12 mouse cellular contexts compared by ENCODE assay signal in genomic region chr19:59939711-59940110, GRCm38 (mm10). TPM values are rescaled to one million over a fixed set of nuclear protein-coding genes. Genes with fewer than 3 reads are reported as not detected.
A peak's percentile ranks its signal among the peaks of the same experiment; 100 is the strongest.
DNase-seq lines count a peak whose midpoint lies in the region; ATAC-seq and TF ChIP-seq lines count a peak whose summit lies in the region.
"Had no signal": no experiment of that assay in that cellular context is flagged by ENCODE, and none has a peak within 500 bp of the region (broad histone marks: within the 10 kb centered on the region; RNA-seq: fewer than 3 reads in every experiment).

No protein-coding gene starts in this region.

- H3K4me3 ChIP-seq in gastrocnemius, adult 2 months = peak overlapping the region; percentile 11; the same call in 1 of the 2 replicates
- H3K4me3 ChIP-seq: neural tube, embryonic 12.5 days had no signal

- ATAC-seq in activated CD4-positive, CD25-positive, alpha-beta regulatory T cell, adult 4 months = no peak

- intact Hi-C loops in gastrocnemius, adult 2 months (cut with DNase I) = loop anchor here (10.0 kb wide), 2 partner anchors 205 to 285 kb away; partner anchors contain the start of gene Fam204a
- intact Hi-C loops in left cerebral cortex, postnatal 10 days (cut with DNase I) = loop anchor here (5.0 to 10.0 kb wide), 2 partner anchors 205 to 477 kb away; no protein-coding TSS in a partner anchor

- TF ChIP-seq CTCF in gastrocnemius, adult 2 months (IDR thresholded peaks at IDR 0.05) = no peak

- H3K27ac ChIP-seq in gastrocnemius, adult 2 months = peak overlapping the region; percentile 21; the same call in 1 of the 2 replicates
- H3K27ac ChIP-seq: neural tube, embryonic 12.5 days had no signal

- DNase-seq in gastrocnemius, adult 2 months = no peak
- no peak for DNase-seq in gastrocnemius, postnatal 25 days
- DNase-seq in urinary bladder, postnatal 36 days (ENCODE audit: low spot score in 2 of 2) = peak; percentile 5 to 26
- no peak for DNase-seq in urinary bladder, postnatal 25 days (ENCODE audit: low spot score)
- DNase-seq in kidney, postnatal 25 days = peak; percentile 11 to 33
- no peak for DNase-seq in frontal cortex, postnatal 36 days (ENCODE audit: low spot score in 2 of 2)
- DNase-seq in left cerebral cortex, postnatal 10 days (ENCODE audit: extremely low spot score in 1 of 2, low spot score in 2 of 2) = no peak
- DNase-seq: cerebellum, adult 8-10 months; spleen, adult 18-20 months; thymus, postnatal 36 days had no signal

RNA-seq across cellular contexts. Expression of gene Rab11fip2, which starts 3.7 kb away (rescaled TPM):
- 10 to 100 TPM; 12.0 to 13.8 TPM for total RNA-seq in gastrocnemius, adult 2 months (2021)
- total RNA-seq in gastrocnemius, postnatal 25 days (2021) = 1 to 10 TPM; 9.3 to 9.6 TPM
- 1 to 10 TPM; 4.0 to 4.5 TPM for polyA plus RNA-seq in activated CD4-positive, CD25-positive, alpha-beta regulatory T cell, adult 4 months (2017; shearing (Covaris generic))
- total RNA-seq in left cerebral cortex, postnatal 10 days (2021) = 10 to 100 TPM; 74.4 to 76.3 TPM

Comparison
In these comparisons a context has a peak if more than half of its experiments do, and no peak if none do; other contexts are left out.
1. DNase-seq: peak in urinary bladder, postnatal 36 days (2 of 2) and kidney, postnatal 25 days (2 of 2); none in gastrocnemius, adult 2 months (single experiment), gastrocnemius, postnatal 25 days (single experiment), urinary bladder, postnatal 25 days (single experiment), frontal cortex, postnatal 36 days (0 of 2) and left cerebral cortex, postnatal 10 days (0 of 2).
2. RNA of gene Rab11fip2, which starts 3.7 kb away (total RNA-seq): 74.4 to 76.3 TPM in left cerebral cortex, postnatal 10 days; 12.0 to 13.8 TPM in gastrocnemius, adult 2 months and 9.3 to 9.6 TPM in gastrocnemius, postnatal 25 days; every median in the first group is over 4 times any median in the second.